Mouse (Mus musculus) CD4-positive helper T cell, adult 2 months (primary cell): ENCODE measurements around the gene Ifitm5.

Experiments used
- DNase-seq: peaks from one replicate; pipeline ENCODE4 v3.0.0-alpha.2; 2012; ENCODE audit warnings: low read depth, missing footprints, low spot score

Ifitm5 gene

GRCm38 (mm10) chr7:140941222-140942051 is 8.7 kb downstream of the Ifitm5 start, which contains the start of gene Pgghg:
TSS of gene Pgghg (plus strand) at chr7:140941391.
- peak; percentile 91 for DNase-seq

GRCm38 (mm10) chr7:140939669-140940171 is 10.4 kb downstream of the Ifitm5 start:
- no peak for DNase-seq

- no peak for DNase-seq
These were observed 11.2 kb downstream of the Ifitm5 start for GRCm38 (mm10) chr7:140938896-140939295.

- DNase-seq, result no peak
These were observed 11.7 kb downstream of the Ifitm5 start for GRCm38 (mm10) chr7:140938436-140938835.

GRCm38 (mm10) chr7:140927181-140927580 is 22.9 kb downstream of the Ifitm5 start:
- DNase-seq, result no peak

GRCm38 (mm10) chr7:140923070-140923775 is 26.9 kb downstream of the Ifitm5 start:
- DNase-seq, result no peak

- DNase-seq, result peak; percentile 27
These were observed 27.6 kb downstream of the Ifitm5 start for GRCm38 (mm10) chr7:140922398-140923069.

GRCm38 (mm10) chr7:140921225-140921975 is 28.7 kb downstream of the Ifitm5 start:
- no peak for DNase-seq

- DNase-seq, result no peak
These were observed 29.6 kb downstream of the Ifitm5 start, which contains the start of gene Nlrp6 for GRCm38 (mm10) chr7:140920418-140921029. TSS of gene Nlrp6 (plus strand) at chr7:140920902.

GRCm38 (mm10) chr7:140919911-140920310 is 30.2 kb downstream of the Ifitm5 start:
- no peak for DNase-seq

- no peak for DNase-seq
These were observed 35.9 kb downstream of the Ifitm5 start for GRCm38 (mm10) chr7:140914031-140914690.

GRCm38 (mm10) chr7:140912846-140913482 is 37.1 kb downstream of the Ifitm5 start:
- no peak for DNase-seq

- no peak for DNase-seq
These were observed 37.8 kb downstream of the Ifitm5 start for GRCm38 (mm10) chr7:140912293-140912692.

- DNase-seq, result peak; percentile 81
These were observed 41.4 kb downstream of the Ifitm5 start for GRCm38 (mm10) chr7:140908634-140909107.

GRCm38 (mm10) chr7:140908181-140908580 is 41.9 kb downstream of the Ifitm5 start:
- DNase-seq, result no peak

GRCm38 (mm10) chr7:140907697-140908096 is 42.4 kb downstream of the Ifitm5 start:
- DNase-seq, result no peak

GRCm38 (mm10) chr7:140907131-140907530 is 43.0 kb downstream of the Ifitm5 start:
- no peak for DNase-seq

- DNase-seq, result no peak
These were observed 44.4 kb downstream of the Ifitm5 start for GRCm38 (mm10) chr7:140905642-140906081.

- DNase-seq, result peak; percentile 67
These were observed 46.9 kb downstream of the Ifitm5 start for GRCm38 (mm10) chr7:140903212-140903611.
